Comparison of ENCODE assay signal across 11 mouse cellular contexts in genomic region chr10:39535347-39535746, GRCm38 (mm10).
DNase-seq lines count a peak whose midpoint lies in the region; ATAC-seq and TF ChIP-seq lines count a peak whose summit lies in the region.
"Had no signal": no experiment of that assay in that cellular context is flagged by ENCODE, and none has a peak within 500 bp of the region (broad histone marks: within the 10 kb centered on the region; RNA-seq: fewer than 3 reads in every experiment).

No protein-coding gene starts in this region.

- peak overlapping the region; percentile 35 for H3K9ac ChIP-seq in hindbrain, embryonic 13.5 days
- no peak overlapping the region for H3K9ac ChIP-seq in limb, embryonic 12.5 days (replicated peaks)
- H3K9ac ChIP-seq in liver, embryonic 11.5 days (ENCODE audit: low read depth, low read length) = no peak overlapping the region

- 0 out of 2 replicates have a peak, but pooled peaks have one; percentile 18 for ATAC-seq in hindbrain, embryonic 13.5 days (ENCODE audit: low FRiP score)
- no peak for ATAC-seq in limb, embryonic 12.5 days (ENCODE audit: insufficient number of reproducible peaks, insufficient read depth, low FRiP score, low TSS enrichment, low read depth)
- ATAC-seq in liver, embryonic 11.5 days (replicated peaks; ENCODE audit: low FRiP score) = no peak

- no peak overlapping the region for H3K4me3 ChIP-seq in kidney, adult 2 months (ENCODE audit: insufficient read depth, low read depth, low read length)
- no peak overlapping the region for H3K4me3 ChIP-seq in hindbrain, embryonic 13.5 days
- H3K4me3 ChIP-seq in limb, embryonic 12.5 days (replicated peaks) = no peak overlapping the region
- H3K4me3 ChIP-seq in small intestine, adult 2 months (ENCODE audit: low read depth, low read length) = no peak overlapping the region
- H3K4me3 ChIP-seq in liver, embryonic 11.5 days (ENCODE audit: low read depth, low read length) = no peak overlapping the region
- H3K4me3 ChIP-seq: megakaryocyte, embryonic 14.5 days had no signal

- TF ChIP-seq POLR2A in kidney, adult 2 months (IDR thresholded peaks at IDR 0.05; ENCODE audit: low read depth, low read length) = no peak
- TF ChIP-seq POLR2A in small intestine, adult 2 months (IDR thresholded peaks at IDR 0.05; ENCODE audit: low read depth, low read length) = no peak

- no peaks in the 10 kb centered on the region for H3K27me3 ChIP-seq in kidney, adult 2 months (replicated peaks; ENCODE audit: control insufficient read depth, insufficient read depth, low read length)
- no peaks in the 10 kb centered on the region for H3K27me3 ChIP-seq in hindbrain, embryonic 13.5 days
- H3K27me3 ChIP-seq in limb, embryonic 12.5 days = no peaks in the 10 kb centered on the region
- H3K27me3 ChIP-seq in small intestine, adult 2 months (ENCODE audit: control insufficient read depth, insufficient read depth, low read length) = no peaks in the 10 kb centered on the region
- no peaks in the 10 kb centered on the region for H3K27me3 ChIP-seq in liver, embryonic 11.5 days (replicated peaks; ENCODE audit: control insufficient read depth, insufficient read depth, low read length)
- H3K27me3 ChIP-seq: megakaryocyte, embryonic 14.5 days had no signal

- H3K36me3 ChIP-seq in kidney, adult 2 months (ENCODE audit: control insufficient read depth, insufficient read depth, low read length) = no peaks in the 10 kb centered on the region
- peaks cover 26% of the 10 kb centered on the region for H3K36me3 ChIP-seq in hindbrain, embryonic 13.5 days
- peaks cover 3% of the 10 kb centered on the region; the same call in 1 of the 2 replicates for H3K36me3 ChIP-seq in limb, embryonic 12.5 days
- no peaks in the 10 kb centered on the region for H3K36me3 ChIP-seq in small intestine, adult 2 months (ENCODE audit: control insufficient read depth, insufficient read depth, low read length)
- H3K36me3 ChIP-seq in liver, embryonic 11.5 days (ENCODE audit: control insufficient read depth, insufficient read depth, low read length) = 0 out of 2 replicates have a peak, but pooled peaks cover 2% of the 10 kb centered on the region

- DNase-seq in kidney, adult 2 months = peak; percentile 64
- DNase-seq in kidney, postnatal 10 days = no peak
- DNase-seq in testis, postnatal 10 days (ENCODE audit: low spot score) = no peak
- DNase-seq in adrenal gland, postnatal 25 days = no peak
- no peak for DNase-seq in liver, embryonic 11.5 days (ENCODE audit: low spot score)
- DNase-seq: adrenal gland, adult 2 months; embryo, embryonic 11 days had no signal

- WGBS in kidney, adult 2 months = 41% methylated on average over 3 of the region's 3 CpGs
- WGBS in hindbrain, embryonic 13.5 days = 45% methylated on average over 3 of the region's 3 CpGs
- WGBS in limb, embryonic 12.5 days = 73% methylated on average over 3 of the region's 3 CpGs
- WGBS in small intestine, adult 2 months = 29% methylated on average over 3 of the region's 3 CpGs
- WGBS in liver, embryonic 11.5 days = 78% methylated on average over 3 of the region's 3 CpGs

- no peak for TF ChIP-seq CTCF in kidney, adult 2 months (conservative IDR thresholded peaks at IDR 0.05; ENCODE audit: insufficient read depth, insufficient read length, low read depth, low read length)
- TF ChIP-seq CTCF in small intestine, adult 2 months (IDR thresholded peaks at IDR 0.05; ENCODE audit: extremely low read depth, insufficient read length, insufficient replicate concordance, low read depth, low read length) = no peak

- H3K27ac ChIP-seq in kidney, adult 2 months (ENCODE audit: insufficient read depth, low read depth, low read length) = peak overlapping the region; percentile 48
- peak overlapping the region; percentile 85 for H3K27ac ChIP-seq in hindbrain, embryonic 13.5 days
- peak overlapping the region; percentile 92 for H3K27ac ChIP-seq in limb, embryonic 12.5 days
- 0 out of 2 replicates have a peak overlapping the region, but pooled peaks have one; percentile 7 for H3K27ac ChIP-seq in small intestine, adult 2 months (ENCODE audit: insufficient read depth, low read depth, low read length)
- no peak overlapping the region for H3K27ac ChIP-seq in liver, embryonic 11.5 days (ENCODE audit: low read depth, low read length)

- H3K4me1 ChIP-seq in kidney, adult 2 months (ENCODE audit: control insufficient read depth, insufficient read depth, low read length) = peaks cover 25% of the 10 kb centered on the region
- H3K4me1 ChIP-seq in hindbrain, embryonic 13.5 days (replicated peaks) = peaks cover 80% of the 10 kb centered on the region
- peaks cover 61% of the 10 kb centered on the region for H3K4me1 ChIP-seq in limb, embryonic 12.5 days (replicated peaks)
- peaks cover 6% of the 10 kb centered on the region for H3K4me1 ChIP-seq in small intestine, adult 2 months (ENCODE audit: control insufficient read depth, insufficient read depth, insufficient read length, low read length)
- H3K4me1 ChIP-seq in liver, embryonic 11.5 days (replicated peaks; ENCODE audit: control insufficient read depth, insufficient read depth, low read length) = 0 out of 2 replicates have a peak, but pooled peaks cover 4% of the 10 kb centered on the region

- H3K4me2 ChIP-seq in hindbrain, embryonic 13.5 days = no peak overlapping the region
- no peak overlapping the region for H3K4me2 ChIP-seq in limb, embryonic 12.5 days
- no peak overlapping the region for H3K4me2 ChIP-seq in liver, embryonic 11.5 days

- no peaks in the 10 kb centered on the region for H3K9me3 ChIP-seq in hindbrain, embryonic 13.5 days
- no peaks in the 10 kb centered on the region for H3K9me3 ChIP-seq in limb, embryonic 12.5 days
- no peaks in the 10 kb centered on the region for H3K9me3 ChIP-seq in liver, embryonic 11.5 days (ENCODE audit: control insufficient read depth, low read length)
- H3K9me3 ChIP-seq: megakaryocyte, embryonic 14.5 days had no signal
